Mouse (Mus musculus): Measurements from ENCODE around the gene Gucy2c. TPM values are rescaled to one million over a fixed set of nuclear protein-coding genes. Genes with fewer than 3 reads are reported as not detected.

Gene Gucy2c
- polyA plus RNA-seq, 1 experiment from 2014 or later = 0.10 TPM

- Histone ChIP-seq H3K9me3 (replicated peaks) (no peaks in the 10 kb centered on the region), H3K27me3 (no peaks in the 10 kb centered on the region), H3K4me3 (no peak overlapping the region), H3K27ac (no peak overlapping the region), H3K9ac (no peak overlapping the region), H3K36me3 (no peaks in the 10 kb centered on the region), H3K4me2 (replicated peaks) (no peak overlapping the region), H3K4me1 (no peaks in the 10 kb centered on the region)
- 46% methylated on average over 2 of the region's 2 CpGs for WGBS
- ATAC-seq (ENCODE audit: low FRiP score) = no peak
Measured at GRCm38 (mm10) chr6:136679381-136679780, 102.2 kb downstream of the Gucy2c start.

- 93% methylated on average over 6 of the region's 6 CpGs for WGBS
- H3K36me3 ChIP-seq = no peaks in the 10 kb centered on the region
- H3K4me1 ChIP-seq = no peaks in the 10 kb centered on the region
- H3K4me2 ChIP-seq (replicated peaks) = no peak overlapping the region
- H3K4me3 ChIP-seq = no peak overlapping the region
- peaks cover 4% of the 10 kb centered on the region; the same call in 1 of the 2 replicates for H3K9me3 ChIP-seq (replicated peaks)
- H3K9ac ChIP-seq = no peak overlapping the region
- no peak for ATAC-seq (ENCODE audit: low FRiP score)
- no peak overlapping the region for H3K27ac ChIP-seq
- no peaks in the 10 kb centered on the region for H3K27me3 ChIP-seq
Measured at GRCm38 (mm10) chr6:136674935-136675334, 106.6 kb downstream of the Gucy2c start.

- 73% methylated on average over 7 of the region's 7 CpGs for WGBS
- Histone ChIP-seq H3K9ac (no peak overlapping the region), H3K4me2 (replicated peaks) (no peak overlapping the region), H3K4me1 (no peaks in the 10 kb centered on the region), H3K4me3 (no peak overlapping the region), H3K27ac (no peak overlapping the region), H3K36me3 (no peaks in the 10 kb centered on the region), H3K9me3 (replicated peaks) (peaks cover 4% of the 10 kb centered on the region; the same call in 1 of the 2 replicates), H3K27me3 (no peaks in the 10 kb centered on the region)
- ATAC-seq (ENCODE audit: low FRiP score) = no peak
Measured at GRCm38 (mm10) chr6:136672467-136672866, 109.1 kb downstream of the Gucy2c start.

GRCm38 (mm10) chr6:136669274-136669673 is 112.3 kb downstream of the Gucy2c start:
- WGBS = 42% methylated on average over 5 of the region's 5 CpGs
- no peak overlapping the region for H3K9ac ChIP-seq
- H3K4me2 ChIP-seq (replicated peaks) = no peak overlapping the region
- H3K27ac ChIP-seq = no peak overlapping the region
- H3K9me3 ChIP-seq (replicated peaks) = peaks cover 4% of the 10 kb centered on the region; the same call in 1 of the 2 replicates
- H3K27me3 ChIP-seq = no peaks in the 10 kb centered on the region
- no peak overlapping the region for H3K4me3 ChIP-seq
- no peak for ATAC-seq (ENCODE audit: low FRiP score)
- no peaks in the 10 kb centered on the region for H3K4me1 ChIP-seq
- H3K36me3 ChIP-seq = no peaks in the 10 kb centered on the region

GRCm38 (mm10) chr6:136668266-136668986 is 113.1 kb downstream of the Gucy2c start:
- Histone ChIP-seq H3K4me2 (replicated peaks) (no peak overlapping the region), H3K27ac (no peak overlapping the region), H3K36me3 (no peaks in the 10 kb centered on the region), H3K4me3 (no peak overlapping the region), H3K9ac (no peak overlapping the region), H3K9me3 (replicated peaks) (no peaks in the 10 kb centered on the region), H3K4me1 (no peaks in the 10 kb centered on the region), H3K27me3 (peaks cover 5% of the 10 kb centered on the region; the same call in 1 of the 2 replicates)
- WGBS = 57% methylated on average over 14 of the region's 14 CpGs
- ATAC-seq (ENCODE audit: low FRiP score) = no peak

GRCm38 (mm10) chr6:136662063-136662462 is 119.5 kb downstream of the Gucy2c start:
- no peaks in the 10 kb centered on the region for H3K9me3 ChIP-seq (replicated peaks)
- WGBS = 20% methylated on average over 11 of the region's 11 CpGs
- peaks cover 35% of the 10 kb centered on the region for H3K27me3 ChIP-seq
- no peak overlapping the region for H3K27ac ChIP-seq
- no peaks in the 10 kb centered on the region for H3K36me3 ChIP-seq
- no peak overlapping the region for H3K9ac ChIP-seq
- H3K4me3 ChIP-seq = peak overlapping the region; percentile 29; the same call in 1 of the 2 replicates
- no peak for ATAC-seq (ENCODE audit: low FRiP score)
- H3K4me2 ChIP-seq (replicated peaks) = peak overlapping the region; percentile 54
- H3K4me1 ChIP-seq = peaks cover 8% of the 10 kb centered on the region

- Histone ChIP-seq H3K4me3 (peak within 1 kb of the TSS; percentile 29), H3K4me2 (replicated peaks) (peak within 1 kb of the TSS; percentile 54), H3K9ac (0 out of 2 replicates have a peak within 1 kb of the TSS, but pooled peaks have one; percentile 20), H3K4me1 (peaks cover 8% of the 10 kb centered on the region), H3K27me3 (peaks cover 35% of the 10 kb centered on the region), H3K9me3 (replicated peaks) (no peaks in the 10 kb centered on the region), H3K27ac (no peak within 1 kb of the TSS), H3K36me3 (no peaks in the 10 kb centered on the region)
- ATAC-seq (ENCODE audit: low FRiP score) = 0 out of 2 replicates have a peak, but pooled peaks have one; percentile 19
- 2% methylated on average over 19 of the region's 19 CpGs for WGBS
Measured at GRCm38 (mm10) chr6:136661706-136662016, 119.9 kb downstream of the Gucy2c start, which contains the start of gene Plbd1. Plbd1 (minus strand) TSS chr6:136661928.

- H3K9ac ChIP-seq = 0 out of 2 replicates have a peak overlapping the region, but pooled peaks have one; percentile 20
- no peak for ATAC-seq (ENCODE audit: low FRiP score)
Measured at GRCm38 (mm10) chr6:136660831-136661705, 120.5 kb downstream of the Gucy2c start.

GRCm38 (mm10) chr6:136659226-136659625 is 122.3 kb downstream of the Gucy2c start:
- 90% methylated on average over 9 of the region's 9 CpGs for WGBS
- H3K36me3 ChIP-seq = no peaks in the 10 kb centered on the region
- no peak overlapping the region for H3K4me2 ChIP-seq (replicated peaks)
- H3K9ac ChIP-seq = no peak overlapping the region
- ATAC-seq (ENCODE audit: low FRiP score) = no peak
- peaks cover 8% of the 10 kb centered on the region for H3K4me1 ChIP-seq
- H3K4me3 ChIP-seq = no peak overlapping the region
- no peak overlapping the region for H3K27ac ChIP-seq
- no peaks in the 10 kb centered on the region for H3K9me3 ChIP-seq (replicated peaks)
- H3K27me3 ChIP-seq = peaks cover 35% of the 10 kb centered on the region

More at GRCm38 (mm10) chr6:136660831-136661705, 120.5 kb downstream of the Gucy2c start:
- peaks cover 35% of the 10 kb centered on the region for H3K27me3 ChIP-seq
- H3K4me2 ChIP-seq (replicated peaks) = peak overlapping the region; percentile 54
- no peaks in the 10 kb centered on the region for H3K36me3 ChIP-seq
- WGBS = 17% methylated on average over 34 of the region's 34 CpGs
- peaks cover 8% of the 10 kb centered on the region for H3K4me1 ChIP-seq
- H3K4me3 ChIP-seq = peak overlapping the region; percentile 29
- no peak overlapping the region for H3K27ac ChIP-seq
- no peaks in the 10 kb centered on the region for H3K9me3 ChIP-seq (replicated peaks)

- Histone ChIP-seq H3K9ac (no peak overlapping the region), H3K27ac (no peak overlapping the region), H3K4me3 (no peak overlapping the region), H3K4me1 (peaks cover 8% of the 10 kb centered on the region), H3K27me3 (peaks cover 29% of the 10 kb centered on the region), H3K4me2 (replicated peaks) (no peak overlapping the region), H3K9me3 (replicated peaks) (no peaks in the 10 kb centered on the region), H3K36me3 (no peaks in the 10 kb centered on the region)
- no peak for ATAC-seq (ENCODE audit: low FRiP score)
- 84% methylated on average over 4 of the region's 4 CpGs for WGBS
Measured at GRCm38 (mm10) chr6:136658303-136658702, 123.3 kb downstream of the Gucy2c start.

- no peak for ATAC-seq (ENCODE audit: low FRiP score)
- Histone ChIP-seq H3K27ac (no peak overlapping the region), H3K36me3 (no peaks in the 10 kb centered on the region), H3K9me3 (replicated peaks) (no peaks in the 10 kb centered on the region), H3K4me1 (no peaks in the 10 kb centered on the region), H3K4me2 (replicated peaks) (no peak overlapping the region), H3K27me3 (peaks cover 7% of the 10 kb centered on the region), H3K4me3 (no peak overlapping the region), H3K9ac (no peak overlapping the region)
- 71% methylated on average over 11 of the region's 11 CpGs for WGBS
Measured at GRCm38 (mm10) chr6:136655786-136656185, 125.8 kb downstream of the Gucy2c start.

GRCm38 (mm10) chr6:136654470-136654869 is 127.1 kb downstream of the Gucy2c start:
- Histone ChIP-seq H3K9ac (no peak overlapping the region), H3K4me3 (no peak overlapping the region), H3K4me2 (replicated peaks) (no peak overlapping the region), H3K9me3 (replicated peaks) (no peaks in the 10 kb centered on the region), H3K27ac (no peak overlapping the region), H3K36me3 (no peaks in the 10 kb centered on the region), H3K27me3 (no peaks in the 10 kb centered on the region), H3K4me1 (no peaks in the 10 kb centered on the region)
- 94% methylated on average over 20 of the region's 20 CpGs for WGBS
- ATAC-seq (ENCODE audit: low FRiP score) = no peak
